Mouse (Mus musculus): ENCODE measurements around the gene Pak4.
A peak's percentile ranks its signal among the peaks of the same experiment; 100 is the strongest.

Pak4 gene

DNA sequence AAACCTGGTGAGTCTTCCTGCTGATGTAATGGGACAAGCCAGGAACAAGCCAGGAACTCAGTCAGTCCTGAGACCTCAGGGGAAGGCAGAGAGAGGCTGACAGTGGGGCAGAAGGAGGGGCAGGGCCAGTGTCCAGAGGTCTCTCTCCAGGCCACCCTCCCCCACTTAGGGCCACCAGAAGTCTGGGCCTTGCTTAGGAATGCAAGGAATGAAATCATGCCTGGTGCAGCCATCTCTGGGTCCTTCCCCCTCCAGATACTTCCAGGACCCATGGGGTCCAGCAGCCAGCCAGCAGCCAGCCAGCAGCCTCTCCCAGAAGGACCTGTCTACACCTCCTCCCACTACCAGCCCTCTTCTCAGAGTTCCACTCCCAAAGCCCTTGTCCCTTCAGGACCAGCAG is 10.3 kb downstream of the Pak4 start:
- DNase-seq = peak; percentile 78

DNA sequence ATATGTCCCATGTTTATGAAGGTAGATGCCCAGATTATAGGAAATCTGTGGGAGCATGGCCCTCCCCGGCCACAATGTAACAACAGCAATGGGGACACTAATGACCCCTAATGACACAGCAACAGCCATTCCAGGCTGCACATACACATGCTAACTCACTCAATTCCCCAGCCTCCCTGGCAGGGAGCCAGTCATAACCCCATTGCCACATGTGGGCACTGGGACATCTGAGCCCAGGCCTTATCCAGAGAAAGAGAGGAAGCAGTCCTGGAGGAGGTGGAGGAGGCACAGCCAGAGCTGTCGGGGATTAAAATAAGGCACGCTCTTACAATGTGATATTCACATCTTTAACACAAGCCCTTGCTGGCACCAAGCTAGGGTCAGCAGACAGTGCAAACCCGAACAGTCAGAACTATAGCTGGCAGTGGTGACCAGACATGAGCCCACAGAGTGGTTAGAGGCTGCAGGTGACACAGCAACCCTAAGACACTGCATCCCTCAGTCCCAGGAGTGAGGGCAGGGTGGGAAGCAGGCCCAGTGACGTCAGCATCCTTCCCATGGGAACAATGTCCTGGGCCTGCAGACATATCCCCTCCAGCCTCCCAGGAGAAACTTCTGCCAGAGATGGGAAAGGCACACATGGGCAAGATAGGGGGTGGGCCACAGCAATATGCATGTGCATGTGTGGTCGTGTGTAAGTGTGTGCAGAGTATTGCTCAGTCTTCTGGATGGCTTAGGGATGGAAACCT is 11.1 kb downstream of the Pak4 start:
- DNase-seq = peak; percentile 65

DNA sequence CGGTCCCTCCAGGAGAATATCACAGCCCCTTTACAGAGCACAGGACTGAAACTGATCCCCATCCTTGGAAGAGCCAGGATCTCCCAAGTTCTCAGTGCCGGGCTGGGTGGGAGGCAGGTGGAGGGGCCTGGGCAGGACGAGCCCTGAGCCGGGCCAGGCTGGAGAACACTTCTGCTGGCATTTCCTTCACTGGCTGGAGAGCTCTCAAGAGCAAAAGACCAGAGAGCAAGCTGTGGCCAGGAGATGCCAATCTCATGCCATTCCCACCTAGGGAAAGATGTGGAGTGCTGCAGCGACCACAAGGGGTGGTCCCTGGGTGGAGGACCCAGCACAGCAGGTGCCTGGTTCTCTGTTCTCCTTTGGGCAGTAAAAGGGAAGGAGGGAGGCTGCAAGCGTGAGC is 13.0 kb downstream of the Pak4 start:
- DNase-seq = no peak

DNA sequence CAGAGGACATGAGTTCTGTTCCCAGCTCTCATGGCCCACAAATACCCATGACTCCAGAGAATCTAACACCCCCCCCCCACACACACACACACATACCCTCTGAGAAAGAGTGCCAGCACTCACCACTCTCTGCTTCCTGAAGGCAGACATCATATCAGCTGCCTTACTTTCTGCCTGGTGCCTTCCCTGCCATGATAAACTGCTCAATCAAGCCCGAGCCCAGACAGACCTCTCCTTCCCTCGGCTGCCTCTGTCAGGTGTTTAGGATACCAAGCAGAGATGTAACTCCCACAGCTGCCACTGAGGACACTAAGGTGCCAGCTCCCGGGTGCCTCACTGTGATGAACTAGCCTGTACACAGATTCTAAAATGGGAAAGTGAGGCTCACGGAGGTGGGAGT is 13.5 kb downstream of the Pak4 start:
- DNase-seq = no peak

DNA sequence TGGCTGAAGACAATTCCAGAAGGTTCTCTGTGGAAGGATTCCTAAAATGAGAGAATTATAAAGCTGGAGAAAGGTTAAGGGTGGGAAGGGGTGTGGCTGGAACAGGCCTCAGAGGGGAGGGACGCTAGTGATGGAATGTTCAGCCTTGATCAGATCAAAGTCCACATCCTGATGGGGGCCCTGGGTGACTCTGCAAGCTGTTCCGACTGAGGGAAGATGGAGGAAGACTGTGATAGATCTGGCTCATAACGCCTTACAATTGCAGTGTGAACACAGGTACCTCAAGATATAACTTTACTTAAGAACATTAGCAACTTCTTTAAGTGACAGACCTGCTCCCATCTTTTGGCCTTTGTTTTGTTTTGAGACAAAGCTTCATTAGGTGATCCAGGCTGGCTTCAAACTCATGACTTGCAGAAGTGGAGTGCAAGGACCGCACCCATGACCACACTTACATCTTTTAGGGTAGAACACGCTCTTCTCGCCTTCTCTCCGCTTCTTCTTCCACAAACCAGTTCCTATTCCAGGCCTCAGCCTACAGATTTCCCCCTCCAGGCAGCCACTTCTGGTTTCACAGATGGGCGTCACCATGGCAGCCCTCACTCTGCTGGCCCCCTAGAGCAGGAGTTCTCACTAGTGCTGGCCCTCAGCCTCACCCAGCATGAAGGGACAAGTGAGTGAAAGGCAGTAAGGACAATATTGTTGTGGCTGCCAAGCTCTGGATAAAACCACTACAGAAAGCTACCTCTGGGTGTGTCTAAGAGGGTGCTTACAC is 14.2 kb downstream of the Pak4 start:
- DNase-seq = no peak

DNA sequence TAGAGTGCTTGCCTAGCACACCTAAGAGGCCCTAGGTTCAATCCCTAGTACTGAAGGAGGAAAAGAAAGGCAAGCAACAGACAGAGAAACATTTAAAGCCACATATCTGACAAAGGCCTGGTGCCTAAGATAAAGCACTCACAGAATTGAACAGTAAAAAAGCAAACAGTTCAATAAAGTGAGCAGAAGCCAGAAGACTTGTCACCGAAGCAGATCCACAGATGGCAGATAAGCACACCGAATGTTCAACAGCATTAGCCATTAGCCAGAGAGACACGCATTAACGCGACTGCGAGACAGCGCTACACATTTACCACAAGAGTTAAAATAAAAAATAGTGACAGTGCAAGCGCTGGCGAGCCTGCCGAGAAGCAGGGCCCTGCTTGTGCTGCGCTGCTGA is 15.1 kb downstream of the Pak4 start:
- DNase-seq = no peak

DNA sequence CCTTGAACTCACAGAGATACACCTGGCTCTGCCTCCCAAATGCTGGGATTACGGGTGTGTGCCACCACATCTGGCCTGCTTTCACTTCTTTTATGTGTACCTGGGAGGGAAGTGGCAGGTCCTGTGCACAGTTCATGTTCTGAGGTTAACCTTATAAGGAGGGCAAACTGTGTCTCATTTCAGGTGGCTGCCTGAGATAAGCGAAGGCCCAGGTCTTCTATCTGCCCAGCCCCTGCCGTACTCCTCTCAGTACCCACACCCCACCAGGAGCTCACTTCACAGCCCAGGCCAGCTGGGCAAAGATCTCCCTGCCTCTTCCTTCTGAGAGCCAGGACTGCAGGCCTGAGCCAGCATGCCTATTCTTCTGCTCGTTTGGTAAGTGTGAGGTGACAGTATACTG is 16.3 kb downstream of the Pak4 start:
- no peak for DNase-seq

DNA sequence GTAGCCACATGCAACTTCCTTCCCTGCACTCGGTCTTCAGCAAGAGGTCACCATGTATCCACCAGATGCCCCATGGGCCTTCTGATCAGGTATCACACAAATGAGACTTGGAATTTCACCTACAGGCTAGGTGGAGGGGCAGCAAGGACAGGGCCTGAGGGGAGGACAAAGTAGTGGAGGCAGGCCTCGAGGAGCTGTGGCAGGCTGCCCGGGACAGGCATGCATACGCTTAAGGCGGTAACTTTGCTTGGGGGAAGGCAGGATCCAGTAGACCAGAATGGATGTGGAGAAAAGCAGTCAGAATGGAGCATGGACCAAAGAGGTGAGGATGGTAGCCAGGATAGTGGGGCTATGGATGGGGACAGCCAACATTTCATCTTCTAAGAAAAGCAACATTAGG is 18.2 kb downstream of the Pak4 start:
- DNase-seq = no peak

DNA sequence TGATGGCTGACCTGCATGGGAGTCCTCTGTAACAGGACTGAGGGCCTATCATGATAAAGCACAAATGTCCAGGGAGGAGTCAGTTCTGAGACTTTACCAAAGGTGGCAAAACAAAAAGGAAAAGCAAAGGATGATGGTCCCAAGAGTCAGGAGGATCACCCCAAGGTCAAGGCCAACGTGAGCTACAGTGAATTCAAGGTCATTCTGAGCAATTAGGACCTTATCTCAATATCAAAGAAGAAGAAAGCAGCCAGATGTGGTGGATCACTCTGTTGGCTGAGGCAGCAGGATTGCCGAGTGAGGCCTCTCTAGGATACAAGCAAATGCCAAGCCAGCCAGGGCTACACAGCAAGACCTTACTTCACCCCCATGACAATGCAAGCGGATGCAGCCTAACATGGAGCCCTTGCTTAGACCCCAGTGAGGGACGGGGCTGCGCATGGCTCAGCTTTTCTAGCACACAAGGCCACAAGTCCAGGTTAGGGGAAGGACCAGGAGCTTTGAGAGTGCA is 19.4 kb downstream of the Pak4 start:
- DNase-seq = no peak

DNA sequence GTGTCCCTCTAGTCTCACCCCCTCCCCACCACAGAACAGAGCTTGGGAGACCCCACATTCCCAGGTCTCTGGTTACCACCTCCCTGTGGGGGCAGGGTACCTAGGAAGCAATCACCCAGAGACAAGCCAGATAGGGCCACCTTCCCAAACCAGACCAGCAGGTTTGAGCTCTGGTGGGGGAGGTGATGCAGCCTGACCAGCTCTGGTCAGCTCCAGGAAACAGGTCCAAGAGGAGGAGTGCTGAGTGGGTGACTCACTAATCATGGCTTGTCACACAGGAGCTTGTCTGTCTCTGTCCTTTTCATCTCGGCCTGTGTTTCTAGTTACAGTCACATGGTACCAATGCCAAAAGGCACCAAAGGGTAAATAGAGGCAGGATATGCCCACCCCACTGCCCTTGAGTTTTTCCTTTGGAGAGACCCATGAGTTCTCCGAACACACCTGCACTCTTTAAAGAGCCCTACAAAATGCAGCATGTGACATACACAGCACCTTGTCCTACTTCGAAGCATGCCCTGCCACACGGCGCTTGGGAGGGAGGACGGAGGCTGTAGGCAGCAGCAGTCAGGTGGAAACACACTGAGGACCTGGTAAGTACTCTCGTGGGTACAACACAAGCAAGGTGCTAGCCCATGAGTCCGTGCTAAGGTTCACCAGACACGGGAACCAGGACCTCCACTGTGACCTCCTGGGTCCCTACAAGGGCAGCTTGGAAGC is 20.0 kb downstream of the Pak4 start:
- peak; percentile 82 for DNase-seq

DNA sequence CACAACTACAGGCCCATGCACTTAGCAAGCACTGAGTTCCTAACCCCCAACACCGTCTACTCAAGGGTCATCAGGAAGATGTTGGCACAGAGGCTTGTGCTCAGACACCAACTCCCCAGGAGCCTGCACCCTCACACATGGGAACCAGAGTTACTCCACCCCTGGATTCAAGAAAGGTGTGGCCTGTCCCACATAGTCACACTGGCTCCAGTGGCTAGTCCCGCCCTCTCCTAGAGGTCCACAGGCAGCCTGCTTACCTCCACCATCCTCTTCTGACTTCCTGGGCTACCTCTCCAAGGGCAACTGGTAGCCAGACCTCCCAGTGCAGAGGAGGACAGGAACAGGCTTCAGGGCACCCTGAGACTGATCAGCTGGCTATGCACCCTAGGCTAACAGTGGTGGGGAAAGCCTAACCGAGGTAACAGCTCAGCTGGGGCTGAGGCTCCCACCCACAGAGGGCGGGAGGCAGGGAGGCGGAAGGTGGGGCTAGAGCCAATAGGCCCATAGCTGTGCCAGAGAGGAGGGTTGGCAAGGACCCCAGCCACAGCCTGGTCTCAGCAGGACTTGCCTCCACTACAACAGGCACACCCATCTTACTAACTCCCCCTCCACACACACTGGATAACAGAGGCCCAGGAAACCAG is 21.6 kb downstream of the Pak4 start:
- DNase-seq = peak; percentile 75

DNA sequence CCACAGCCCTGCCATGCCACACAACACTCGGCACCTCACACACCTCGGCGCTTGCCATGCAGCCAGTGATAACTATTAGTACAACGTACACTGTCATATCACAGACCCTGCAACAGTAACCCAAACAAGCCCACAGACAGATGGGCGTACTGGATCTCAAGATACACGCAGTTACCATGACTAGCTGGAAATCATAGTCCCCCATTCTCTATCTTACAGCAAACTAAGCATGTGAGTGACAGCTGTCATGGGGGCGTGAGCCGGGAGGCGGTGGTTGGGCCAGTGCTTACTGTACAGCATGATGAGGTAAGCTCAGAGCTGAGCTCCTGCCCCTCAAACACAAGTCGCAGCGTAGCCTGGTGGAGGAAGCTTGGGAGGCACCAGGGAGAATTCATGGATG is 22.4 kb downstream of the Pak4 start:
- DNase-seq = no peak

DNA sequence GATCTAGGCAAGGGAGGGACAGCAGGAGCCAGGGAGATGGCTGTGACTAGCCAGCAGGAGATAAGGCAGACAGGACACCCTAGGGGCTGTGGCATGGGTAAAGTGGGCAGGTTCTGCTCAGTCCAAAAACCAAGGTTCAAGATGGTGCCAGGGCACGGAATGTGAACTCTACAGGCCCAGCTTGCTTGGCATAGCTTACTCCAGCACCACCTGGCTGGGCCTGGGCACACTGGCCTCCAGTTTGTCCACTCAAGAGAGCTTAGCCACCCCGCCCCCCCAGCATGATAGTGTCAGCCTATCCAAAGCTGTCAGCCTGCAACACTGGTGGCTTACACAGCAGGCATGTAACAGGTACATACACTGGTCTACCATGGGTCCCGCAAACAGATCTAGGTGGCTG is 24.7 kb downstream of the Pak4 start:
- DNase-seq = no peak

DNA sequence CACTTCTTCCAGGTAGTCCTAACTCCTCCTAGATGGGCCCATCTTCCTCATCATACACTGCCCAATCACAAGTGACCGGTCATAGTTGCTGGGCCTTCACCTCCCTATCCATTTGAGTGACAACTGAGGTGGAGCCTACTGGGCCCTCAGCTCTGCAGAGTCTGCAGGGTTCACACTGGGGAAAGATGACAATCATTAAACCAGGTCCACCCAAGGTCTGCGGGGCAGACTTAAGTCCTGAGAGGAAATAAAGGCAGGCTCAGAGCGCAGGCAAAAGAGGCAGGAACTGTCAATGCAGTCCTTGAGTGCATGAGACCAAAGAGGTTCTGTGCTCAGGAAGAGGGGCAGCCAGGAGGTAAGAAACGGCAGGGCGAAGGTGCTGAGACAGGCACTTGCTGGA is 25.3 kb downstream of the Pak4 start:
- peak; percentile 59 for DNase-seq

DNA sequence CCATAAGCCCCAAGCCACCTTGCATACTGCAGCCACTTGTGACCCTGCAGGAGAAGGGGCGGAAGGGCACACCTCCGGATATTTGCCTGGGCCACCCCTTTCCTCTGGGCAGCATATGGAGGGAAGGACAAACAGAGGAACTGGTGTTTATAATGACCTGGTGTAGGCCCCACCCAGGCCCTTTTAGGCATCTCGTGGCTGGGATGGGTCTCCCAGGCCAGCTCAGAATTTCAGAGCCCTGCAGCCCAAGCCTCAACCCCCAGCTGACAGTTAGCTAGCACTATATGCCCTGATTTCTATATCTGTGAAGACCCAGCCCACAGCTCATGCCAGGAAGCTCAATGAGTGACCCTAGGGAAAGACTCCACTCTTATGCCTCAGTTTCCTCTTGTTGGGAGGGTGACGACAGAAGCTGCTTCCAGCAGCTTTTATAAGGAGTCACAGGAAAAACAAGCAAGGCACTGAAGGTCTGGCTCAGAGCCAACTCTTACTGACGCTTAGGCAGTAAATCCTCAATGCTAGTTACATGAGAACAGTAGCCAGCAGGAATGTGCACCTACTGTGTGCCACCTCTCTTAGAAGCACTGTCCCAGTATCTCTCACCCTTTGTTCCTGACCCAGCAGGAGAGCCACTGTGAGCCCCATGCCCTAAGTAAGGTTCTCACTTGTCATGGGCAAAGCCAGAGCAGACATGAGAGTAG is 26.9 kb downstream of the Pak4 start:
- DNase-seq = peak; percentile 74

DNA sequence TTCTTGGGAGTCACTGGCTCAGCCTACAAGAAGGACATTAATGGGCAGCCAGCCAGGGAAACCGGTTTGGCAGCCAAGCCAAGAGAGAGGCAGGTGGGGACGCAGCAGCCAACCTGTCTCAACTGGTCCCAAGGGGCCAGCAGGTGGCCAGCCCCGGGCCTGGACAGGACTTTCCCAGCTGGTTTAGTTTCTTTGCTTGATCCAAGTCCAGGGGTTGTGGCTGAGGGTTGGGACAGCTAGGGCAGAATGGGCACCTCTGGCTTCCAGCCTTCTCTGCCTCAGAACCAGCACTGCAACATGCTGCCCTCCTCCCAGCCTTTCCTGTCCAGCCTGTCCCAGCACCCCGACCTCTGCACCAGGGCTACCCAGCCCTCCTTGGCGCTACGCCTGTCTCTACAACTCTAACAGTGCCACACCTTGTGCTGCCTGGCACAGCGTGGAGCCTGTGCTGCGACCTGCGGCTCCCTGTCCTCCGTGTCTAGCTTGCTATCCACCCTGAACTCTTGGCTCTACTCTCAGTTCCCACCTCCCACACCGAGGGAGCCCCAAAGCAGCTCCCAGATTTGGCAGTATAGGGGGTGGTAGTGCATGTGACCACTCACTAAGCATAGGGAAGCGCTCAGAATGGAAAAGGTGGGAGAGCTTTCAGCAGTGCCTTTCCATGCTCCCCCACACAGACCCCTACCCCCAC is 27.5 kb downstream of the Pak4 start:
- DNase-seq = peak; percentile 95

DNA sequence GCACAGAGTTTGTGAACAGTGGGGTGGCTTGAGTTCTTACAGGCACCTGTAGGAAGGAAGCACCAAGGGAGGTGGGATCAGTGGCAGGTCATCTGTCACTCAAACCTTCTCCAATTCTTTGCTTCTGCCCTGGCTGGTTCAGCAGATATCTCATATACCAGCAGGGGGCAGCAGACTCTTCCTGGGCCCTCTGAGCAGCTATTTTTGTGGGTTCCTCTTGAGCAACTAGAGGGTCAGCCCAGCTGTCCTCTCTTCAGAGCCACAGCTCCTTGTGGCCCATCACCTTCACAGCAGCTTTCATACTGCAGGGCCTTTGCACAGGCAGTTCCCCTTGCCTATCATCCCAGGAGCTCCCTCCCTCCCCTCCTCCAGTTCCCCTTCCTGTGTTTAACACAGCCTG is 29.7 kb downstream of the Pak4 start:
- peak; percentile 79 for DNase-seq

DNA sequence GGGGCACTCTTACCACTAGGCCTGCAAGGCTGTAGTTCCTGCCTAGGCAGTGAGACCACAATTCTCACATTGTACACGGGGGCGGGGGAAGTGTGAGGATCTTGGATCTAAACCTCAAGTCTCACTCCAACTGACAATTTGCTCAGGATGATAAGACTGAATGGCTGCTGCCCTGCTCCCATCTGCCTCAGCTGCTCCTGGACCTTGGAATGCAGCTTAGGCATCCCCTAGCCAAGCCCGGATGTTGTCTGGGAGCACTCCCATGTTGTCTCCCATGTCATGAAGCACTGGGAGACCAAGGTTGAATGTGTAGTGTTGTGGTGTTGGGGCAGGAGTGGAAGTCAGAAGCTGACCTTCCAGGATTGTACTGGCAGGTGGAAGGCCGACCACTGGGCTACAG is 30.4 kb downstream of the Pak4 start:
- no peak for DNase-seq

DNA sequence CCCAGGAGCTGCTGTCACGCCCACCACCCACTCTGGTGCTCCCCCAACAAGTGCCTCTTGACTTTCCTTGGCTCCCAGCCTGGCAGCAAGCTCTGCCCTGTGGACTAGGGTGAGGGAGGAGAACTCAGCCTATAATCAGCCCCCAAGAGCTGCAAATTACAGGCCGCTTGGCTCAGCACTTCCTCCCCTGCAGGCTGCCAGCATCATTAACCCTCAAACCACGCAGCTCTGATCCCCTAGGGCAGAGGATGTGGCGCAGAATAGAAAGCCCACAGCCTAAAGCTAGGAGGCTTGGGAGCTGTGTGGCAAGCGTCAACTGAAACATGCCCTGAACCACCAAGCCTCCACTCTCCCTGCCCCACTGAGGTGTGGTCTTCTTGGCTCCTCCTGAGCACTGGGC is 32.6 kb downstream of the Pak4 start:
- DNase-seq = no peak

DNA sequence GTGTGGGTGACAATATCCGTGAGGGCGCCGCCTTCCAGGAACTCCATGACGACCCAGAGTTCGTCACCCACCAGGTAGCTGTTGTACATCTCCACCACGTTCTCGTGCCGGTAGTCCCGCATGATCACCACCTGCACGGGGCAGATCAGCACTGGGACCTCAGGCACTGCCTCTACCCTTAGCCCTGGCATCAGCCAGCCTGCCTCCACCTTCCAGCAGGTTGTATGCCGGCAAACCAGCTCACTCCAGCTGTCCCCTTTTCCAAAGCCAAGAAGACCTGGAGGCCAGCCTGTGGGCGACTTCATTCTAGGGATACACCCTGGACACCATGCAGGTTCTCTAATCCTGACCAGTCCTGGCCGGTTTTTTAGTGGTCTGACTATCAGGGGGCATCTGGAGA is 35.0 kb downstream of the Pak4 start:
- DNase-seq = no peak

DNA sequence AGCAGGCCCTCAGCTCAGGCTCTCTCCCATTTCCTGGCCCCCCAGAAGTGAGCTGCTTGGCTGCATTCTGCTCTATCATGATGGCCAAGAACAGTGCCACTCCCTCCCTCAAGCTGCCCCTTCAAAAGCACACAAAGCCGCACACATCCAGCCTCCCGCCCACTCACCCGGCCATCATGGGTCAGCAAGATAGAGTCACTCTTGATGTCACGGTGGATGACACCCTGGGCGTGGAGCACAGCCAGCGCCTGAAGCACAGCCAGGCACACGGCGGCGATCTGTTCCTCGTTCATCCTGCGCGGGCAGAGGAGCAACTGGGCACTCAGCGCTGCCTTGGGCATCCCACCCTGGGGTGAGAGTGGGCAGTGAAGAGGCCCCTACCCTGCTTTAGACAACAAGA is 35.6 kb downstream of the Pak4 start:
- DNase-seq = no peak

DNA sequence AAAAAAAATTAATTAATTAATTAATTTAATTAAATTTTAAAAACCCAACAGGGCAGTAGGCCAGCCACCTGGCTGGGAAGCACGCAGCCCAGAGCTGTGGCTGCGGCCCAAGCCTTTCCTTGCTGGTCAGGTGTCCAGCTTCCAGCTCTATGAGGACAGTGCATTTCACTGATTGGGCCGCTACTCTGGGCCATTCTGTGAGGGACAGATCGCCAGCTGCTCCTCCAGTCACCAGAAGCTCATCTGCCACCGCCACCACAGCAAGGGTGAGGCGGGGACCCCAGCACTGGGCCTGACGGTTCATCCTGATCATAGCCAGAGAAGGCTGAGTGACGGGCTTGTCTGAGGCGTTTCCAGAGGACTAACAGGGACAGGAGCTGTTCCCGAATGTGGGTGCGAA is 36.0 kb downstream of the Pak4 start:
- no peak for DNase-seq
